Mouse (Mus musculus): Measurements from ENCODE around the gene Trarg1. TPM values are rescaled to one million over a fixed set of nuclear protein-coding genes. Genes with fewer than 3 reads are reported as not detected.

Gene Trarg1
- total RNA-seq, 2 experiments from 2014 or later = 0.49 to 0.75 TPM

Other genes starting within 250 kb of the Trarg1 start
- gene Abr, start 57.5 kb upstream of the Trarg1 start, total RNA-seq (2021) = 100 to 1,000 TPM; 413 to 418 TPM
- 1 to 10 TPM; 2.0 to 2.8 TPM for gene Bhlha9, start 7.3 kb upstream of the Trarg1 start, total RNA-seq (2021)
- gene Gosr1, start 83.8 kb downstream of the Trarg1 start, total RNA-seq (2021) = 10 to 100 TPM; 47.3 to 53.9 TPM
- gene Cpd, start 167.2 kb downstream of the Trarg1 start, total RNA-seq (2021) = 10 to 100 TPM; 51.7 to 54.2 TPM
- gene Tmigd1, start 222.4 kb downstream of the Trarg1 start, total RNA-seq (2021) = not detected
- 10 to 100 TPM; 58.8 to 60.7 TPM for gene Blmh, start 245.0 kb downstream of the Trarg1 start, total RNA-seq (2021)